ENCODE assay signal across 9 mouse cellular contexts in genomic region chr2:157201081-157201830, GRCm38 (mm10). TPM values are rescaled to one million over a fixed set of nuclear protein-coding genes. Genes with fewer than 3 reads are reported as not detected.
DNase-seq lines count a peak whose midpoint lies in the region; ATAC-seq and TF ChIP-seq lines count a peak whose summit lies in the region.
"Had no signal": no experiment of that assay in that cellular context is flagged by ENCODE, and none has a peak within 500 bp of the region (broad histone marks: within the 10 kb centered on the region; RNA-seq: fewer than 3 reads in every experiment).

No protein-coding gene starts in this region.

- TF ChIP-seq CTCF in bone marrow macrophage, adult 2 months (IDR thresholded peaks at IDR 0.05; ENCODE audit: low read depth, low read length): no peak
- TF ChIP-seq CTCF in kidney, adult 2 months (conservative IDR thresholded peaks at IDR 0.05; ENCODE audit: insufficient read depth, insufficient read length, low read depth, low read length): no peak
- TF ChIP-seq CTCF in midbrain, postnatal 0 days (IDR thresholded peaks at IDR 0.05): no peak

- no peaks in the 10 kb centered on the region for H3K36me3 ChIP-seq in kidney, adult 2 months (ENCODE audit: control insufficient read depth, insufficient read depth, low read length)
- H3K36me3 ChIP-seq in megakaryocyte, embryonic 14.5 days (replicated peaks; ENCODE audit: low read length): peaks cover 30% of the 10 kb centered on the region
- H3K36me3 ChIP-seq in midbrain, postnatal 0 days (ENCODE audit: insufficient read depth, low read length): peaks cover 4% of the 10 kb centered on the region; the same call in 1 of the 2 replicates
- peaks cover 20% of the 10 kb centered on the region for H3K36me3 ChIP-seq in forebrain, embryonic 15.5 days
- peaks cover 15% of the 10 kb centered on the region for H3K36me3 ChIP-seq in neural tube, embryonic 15.5 days

- no peaks in the 10 kb centered on the region for H3K9me3 ChIP-seq in megakaryocyte, embryonic 14.5 days
- H3K9me3 ChIP-seq in midbrain, postnatal 0 days (ENCODE audit: low read length): no peaks in the 10 kb centered on the region
- no peaks in the 10 kb centered on the region for H3K9me3 ChIP-seq in forebrain, embryonic 15.5 days
- H3K9me3 ChIP-seq in neural tube, embryonic 15.5 days (replicated peaks): no peaks in the 10 kb centered on the region
- H3K9me3 ChIP-seq: limb, embryonic 15.5 days had no signal

- peaks cover 8% of the 10 kb centered on the region for H3K4me1 ChIP-seq in bone marrow macrophage, adult 2 months (ENCODE audit: control insufficient read depth, insufficient read depth, low read length)
- H3K4me1 ChIP-seq in kidney, adult 2 months (ENCODE audit: control insufficient read depth, insufficient read depth, low read length): peaks cover 4% of the 10 kb centered on the region; the same call in 1 of the 2 replicates
- peaks cover 34% of the 10 kb centered on the region for H3K4me1 ChIP-seq in megakaryocyte, embryonic 14.5 days
- no peaks in the 10 kb centered on the region for H3K4me1 ChIP-seq in midbrain, postnatal 0 days (ENCODE audit: insufficient read depth, low read length)
- peaks cover 23% of the 10 kb centered on the region for H3K4me1 ChIP-seq in forebrain, embryonic 15.5 days
- H3K4me1 ChIP-seq in neural tube, embryonic 15.5 days: peaks cover 17% of the 10 kb centered on the region

- DNase-seq in spleen, adult 18-20 months: peak; percentile 35 to 42
- DNase-seq in spleen, adult 12 weeks (ENCODE audit: low spot score): no peak
- peak; percentile 64 for DNase-seq in kidney, adult 2 months
- no peak for DNase-seq in midbrain, postnatal 0 days (ENCODE audit: low spot score)

- H3K27ac ChIP-seq in bone marrow macrophage, adult 2 months (ENCODE audit: insufficient read depth, low read depth, low read length): peak overlapping the region; percentile 87
- H3K27ac ChIP-seq in kidney, adult 2 months (ENCODE audit: insufficient read depth, low read depth, low read length): peak overlapping the region; percentile 53; the same call in 1 of the 2 replicates
- H3K27ac ChIP-seq in midbrain, postnatal 0 days (ENCODE audit: low read depth, low read length): no peak overlapping the region
- no peak overlapping the region for H3K27ac ChIP-seq in forebrain, embryonic 15.5 days (replicated peaks)
- H3K27ac ChIP-seq in neural tube, embryonic 15.5 days (replicated peaks): no peak overlapping the region
- H3K27ac ChIP-seq: limb, embryonic 15.5 days had no signal

- 49% methylated on average over 6 of the region's 6 CpGs for WGBS in kidney, adult 2 months
- WGBS in midbrain, postnatal 0 days: 78% methylated on average over 6 of the region's 6 CpGs
- 84% methylated on average over 6 of the region's 6 CpGs for WGBS in forebrain, embryonic 15.5 days
- 85% methylated on average over 6 of the region's 6 CpGs for WGBS in neural tube, embryonic 15.5 days

- peak overlapping the region; percentile 56 for H3K4me3 ChIP-seq in bone marrow macrophage, adult 2 months (ENCODE audit: insufficient read depth, low read length)
- H3K4me3 ChIP-seq in kidney, adult 2 months (ENCODE audit: insufficient read depth, low read depth, low read length): 0 out of 2 replicates have a peak overlapping the region, but pooled peaks have one; percentile 9
- peak overlapping the region; percentile 86 for H3K4me3 ChIP-seq in megakaryocyte, embryonic 14.5 days (replicated peaks)
- no peak overlapping the region for H3K4me3 ChIP-seq in midbrain, postnatal 0 days (ENCODE audit: low read depth, low read length)
- no peak overlapping the region for H3K4me3 ChIP-seq in forebrain, embryonic 15.5 days
- no peak overlapping the region for H3K4me3 ChIP-seq in neural tube, embryonic 15.5 days (replicated peaks)
- H3K4me3 ChIP-seq: limb, embryonic 15.5 days had no signal

- no peaks in the 10 kb centered on the region for H3K27me3 ChIP-seq in kidney, adult 2 months (replicated peaks; ENCODE audit: control insufficient read depth, insufficient read depth, low read length)
- no peaks in the 10 kb centered on the region for H3K27me3 ChIP-seq in megakaryocyte, embryonic 14.5 days (replicated peaks)
- no peaks in the 10 kb centered on the region for H3K27me3 ChIP-seq in midbrain, postnatal 0 days (ENCODE audit: insufficient read depth, low read length)
- no peaks in the 10 kb centered on the region for H3K27me3 ChIP-seq in forebrain, embryonic 15.5 days
- no peaks in the 10 kb centered on the region for H3K27me3 ChIP-seq in neural tube, embryonic 15.5 days (replicated peaks)
- H3K27me3 ChIP-seq: limb, embryonic 15.5 days had no signal

- TF ChIP-seq POLR2A in bone marrow macrophage, adult 2 months (IDR thresholded peaks at IDR 0.05; ENCODE audit: borderline replicate concordance, low read depth, low read length): no peak
- no peak for TF ChIP-seq POLR2A in kidney, adult 2 months (IDR thresholded peaks at IDR 0.05; ENCODE audit: low read depth, low read length)

- no peak for ATAC-seq in midbrain, postnatal 0 days (ENCODE audit: low FRiP score)
- no peak for ATAC-seq in forebrain, embryonic 15.5 days (replicated peaks)
- no peak for ATAC-seq in neural tube, embryonic 15.5 days (ENCODE audit: low FRiP score)

- no peak overlapping the region for H3K9ac ChIP-seq in midbrain, postnatal 0 days (replicated peaks; ENCODE audit: low read length, poor library complexity, severe bottlenecking)
- no peak overlapping the region for H3K9ac ChIP-seq in forebrain, embryonic 15.5 days (replicated peaks)
- H3K9ac ChIP-seq in neural tube, embryonic 15.5 days (replicated peaks): no peak overlapping the region
- H3K9ac ChIP-seq: limb, embryonic 15.5 days had no signal

- no peak overlapping the region for H3K4me2 ChIP-seq in midbrain, postnatal 0 days (ENCODE audit: low read depth, low read length, poor library complexity, severe bottlenecking)
- no peak overlapping the region for H3K4me2 ChIP-seq in forebrain, embryonic 15.5 days (replicated peaks)
- H3K4me2 ChIP-seq in neural tube, embryonic 15.5 days: no peak overlapping the region
- H3K4me2 ChIP-seq: limb, embryonic 15.5 days had no signal

RNA-seq across cellular contexts. Expression of gene Rbl1, which starts 3.1 kb away (rescaled TPM):
- polyA plus RNA-seq in bone marrow macrophage, adult 2 months (2012; ENCODE audit: insufficient read depth, insufficient read length, missing spikeins): 22.8 and 26.6 TPM in 2 replicates
- 3.1 and 3.2 TPM in 2 replicates for polyA plus RNA-seq in kidney, adult 2 months (2012; rRNA removed)
- polyA plus RNA-seq in megakaryocyte, embryonic 14.5 days (2012; ENCODE audit: insufficient read depth, low replicate concordance): 1.3 and 2.1 TPM in 2 replicates
- 6.7 and 8.0 TPM in 2 replicates for total RNA-seq in midbrain, postnatal 0 days (2014; rRNA removed)
- polyA plus RNA-seq in midbrain, postnatal 0 days (2015; fragmentation: Nextera tagmentation; extraction: Ambion mirVana): 3.1 and 3.8 TPM in 2 replicates
- 12.0 and 14.0 TPM in 2 replicates for polyA plus RNA-seq in forebrain, embryonic 15.5 days (2015; fragmentation: Nextera tagmentation; extraction: Ambion mirVana)
- 4.9 and 9.2 TPM in 2 replicates for polyA plus RNA-seq in neural tube, embryonic 15.5 days (2015; fragmentation: Nextera tagmentation; extraction: Ambion mirVana)

Comparison
In these comparisons a context has a peak if more than half of its experiments do, and no peak if none do; other contexts are left out.
1. DNase-seq: peak in spleen, adult 18-20 months (2 of 2) and kidney, adult 2 months (single experiment); none in spleen, adult 12 weeks (single experiment) and midbrain, postnatal 0 days (single experiment).
2. H3K27ac ChIP-seq: peak in bone marrow macrophage, adult 2 months (single experiment) and kidney, adult 2 months (single experiment); none in midbrain, postnatal 0 days (single experiment), forebrain, embryonic 15.5 days (single experiment) and neural tube, embryonic 15.5 days (single experiment).
3. H3K4me3 ChIP-seq: peak in bone marrow macrophage, adult 2 months (single experiment), kidney, adult 2 months (single experiment) and megakaryocyte, embryonic 14.5 days (single experiment); none in midbrain, postnatal 0 days (single experiment), forebrain, embryonic 15.5 days (single experiment) and neural tube, embryonic 15.5 days (single experiment).